Mouse (Mus musculus): ENCODE measurements at regions not wholly inside any gene's neighbourhood (a gene's known extent, or its start where the extent isn't known, plus 50 kb on each side); places are given as distances from the start of the nearest gene placed in this dataset.

DNA sequence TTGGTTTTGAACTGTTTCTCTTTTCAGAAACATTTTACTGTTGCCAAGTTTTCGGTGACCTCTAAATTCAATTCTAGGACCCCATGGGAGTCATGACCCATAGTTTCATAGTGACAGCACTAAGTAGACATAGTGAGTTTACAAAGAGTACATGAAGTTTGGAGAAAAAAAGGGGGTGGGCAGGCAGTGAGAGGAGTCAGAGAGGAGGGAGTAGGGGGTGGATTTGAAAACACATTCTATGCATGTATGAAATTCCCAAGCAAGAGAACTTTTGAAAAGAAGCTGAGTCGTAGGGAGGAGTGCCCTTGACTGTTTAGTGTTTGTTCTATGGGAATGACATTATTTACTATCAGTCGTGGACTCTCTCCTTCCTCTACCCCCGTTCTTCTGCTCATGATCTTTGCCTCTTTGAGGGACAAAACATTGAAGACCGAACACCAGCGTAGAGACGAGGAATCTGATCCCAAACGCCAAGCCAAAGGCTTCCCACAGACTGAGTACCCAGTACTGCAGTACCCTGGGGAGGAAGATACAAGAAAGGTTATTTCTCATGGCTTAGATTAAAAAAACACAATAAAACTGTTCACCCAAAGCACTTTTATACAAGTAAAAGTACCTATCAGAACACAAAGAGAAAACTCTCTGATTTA is 229.1 kb upstream of the Map3k1 start:
- WGBS: 76% methylated on average over 8 of the region's 8 CpGs
- no peaks in the 10 kb centered on the region for H3K36me3 ChIP-seq
- no peak overlapping the region for H3K9ac ChIP-seq
- H3K27ac ChIP-seq: no peak overlapping the region
- no peaks in the 10 kb centered on the region for H3K4me1 ChIP-seq
- no peak overlapping the region for H3K4me2 ChIP-seq (replicated peaks)
- no peak overlapping the region for H3K4me3 ChIP-seq
- H3K27me3 ChIP-seq: no peaks in the 10 kb centered on the region
- no peaks in the 10 kb centered on the region for H3K9me3 ChIP-seq
- ATAC-seq (ENCODE audit: insufficient number of reproducible peaks, insufficient read depth, low FRiP score, low TSS enrichment): no peak

DNA sequence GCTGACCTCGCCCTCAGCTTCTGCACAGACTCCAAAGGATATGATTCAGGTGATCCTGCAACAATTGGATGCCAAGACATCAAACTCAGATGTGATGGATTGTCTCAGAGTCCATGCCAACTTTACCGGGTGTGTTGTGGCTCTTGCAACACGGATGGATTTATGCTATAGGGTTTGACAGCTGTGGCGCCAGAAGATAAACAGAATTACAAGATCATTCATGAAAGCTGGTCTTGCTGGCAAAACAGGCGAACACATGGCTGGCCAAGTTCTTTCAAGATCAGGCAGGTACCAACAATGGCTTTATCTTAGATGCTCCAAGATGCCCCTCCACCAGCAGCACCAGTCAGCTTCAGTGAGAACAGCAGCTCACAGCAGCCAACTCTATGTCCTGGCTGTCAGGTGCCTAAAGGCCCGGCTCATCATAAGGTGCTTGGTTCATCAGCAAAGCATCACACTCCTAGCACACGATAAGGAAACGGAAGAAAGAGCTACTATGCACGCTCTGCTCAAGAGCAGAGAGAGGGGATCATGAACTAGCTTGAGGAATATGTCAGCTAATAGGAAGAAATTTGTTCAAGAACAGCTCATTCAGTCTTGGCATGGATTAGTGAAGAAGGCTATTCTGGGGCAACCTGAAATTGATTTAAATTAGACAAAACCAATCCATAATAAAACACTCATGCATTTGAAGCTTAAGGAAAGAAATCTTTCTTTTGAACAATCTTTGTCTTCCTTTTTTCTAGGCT is 229.9 kb upstream of the Map3k1 start:
- no peak overlapping the region for H3K4me2 ChIP-seq (replicated peaks)
- H3K27me3 ChIP-seq: no peaks in the 10 kb centered on the region
- no peak overlapping the region for H3K27ac ChIP-seq
- no peaks in the 10 kb centered on the region for H3K36me3 ChIP-seq
- no peak for ATAC-seq (ENCODE audit: insufficient number of reproducible peaks, insufficient read depth, low FRiP score, low TSS enrichment)
- H3K9ac ChIP-seq: no peak overlapping the region
- H3K4me3 ChIP-seq: no peak overlapping the region
- H3K9me3 ChIP-seq: no peaks in the 10 kb centered on the region
- H3K4me1 ChIP-seq: no peaks in the 10 kb centered on the region
- WGBS: 89% methylated on average over 9 of the region's 9 CpGs

DNA sequence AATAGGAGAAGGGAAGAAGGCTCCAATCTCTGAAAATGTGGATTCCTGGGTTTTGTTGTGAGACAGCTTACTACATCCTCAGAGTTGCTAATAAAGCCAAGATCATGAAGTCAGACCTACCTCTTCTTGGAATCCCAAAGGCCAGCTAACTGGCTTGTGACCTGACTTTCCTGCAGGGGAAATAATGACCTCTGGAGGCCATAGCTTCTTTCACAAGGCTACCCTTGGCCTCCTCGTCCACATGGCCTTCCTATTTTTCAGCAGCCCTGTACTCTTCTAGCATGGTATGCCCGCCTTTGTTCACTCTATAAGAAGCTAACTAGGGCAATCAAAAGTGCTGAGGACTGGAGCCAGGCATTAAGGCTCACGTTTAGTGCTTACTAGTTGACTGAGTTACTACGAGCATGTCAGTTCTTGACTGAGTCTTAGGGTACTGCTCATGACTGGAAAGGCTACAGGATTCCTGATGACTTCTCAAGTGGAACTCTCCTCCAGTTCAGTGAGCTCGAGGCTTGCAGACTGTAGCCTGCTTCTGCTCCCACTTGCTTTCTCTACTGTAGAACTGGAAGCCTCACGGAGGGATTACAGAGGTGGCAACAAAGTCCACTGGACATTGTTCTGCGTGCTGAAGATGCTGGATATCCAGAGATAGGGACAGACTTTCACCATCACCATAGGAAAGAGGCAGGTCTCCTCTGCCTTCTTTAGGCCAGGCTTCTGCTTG is 230.8 kb upstream of the Map3k1 start:
- 82% methylated on average over 7 of the region's 7 CpGs for WGBS
- no peaks in the 10 kb centered on the region for H3K4me1 ChIP-seq
- H3K9me3 ChIP-seq: no peaks in the 10 kb centered on the region
- no peak overlapping the region for H3K4me2 ChIP-seq (replicated peaks)
- no peak overlapping the region for H3K4me3 ChIP-seq
- ATAC-seq (ENCODE audit: insufficient number of reproducible peaks, insufficient read depth, low FRiP score, low TSS enrichment): no peak
- no peaks in the 10 kb centered on the region for H3K36me3 ChIP-seq
- H3K27me3 ChIP-seq: no peaks in the 10 kb centered on the region
- H3K27ac ChIP-seq: no peak overlapping the region
- H3K9ac ChIP-seq: no peak overlapping the region

DNA sequence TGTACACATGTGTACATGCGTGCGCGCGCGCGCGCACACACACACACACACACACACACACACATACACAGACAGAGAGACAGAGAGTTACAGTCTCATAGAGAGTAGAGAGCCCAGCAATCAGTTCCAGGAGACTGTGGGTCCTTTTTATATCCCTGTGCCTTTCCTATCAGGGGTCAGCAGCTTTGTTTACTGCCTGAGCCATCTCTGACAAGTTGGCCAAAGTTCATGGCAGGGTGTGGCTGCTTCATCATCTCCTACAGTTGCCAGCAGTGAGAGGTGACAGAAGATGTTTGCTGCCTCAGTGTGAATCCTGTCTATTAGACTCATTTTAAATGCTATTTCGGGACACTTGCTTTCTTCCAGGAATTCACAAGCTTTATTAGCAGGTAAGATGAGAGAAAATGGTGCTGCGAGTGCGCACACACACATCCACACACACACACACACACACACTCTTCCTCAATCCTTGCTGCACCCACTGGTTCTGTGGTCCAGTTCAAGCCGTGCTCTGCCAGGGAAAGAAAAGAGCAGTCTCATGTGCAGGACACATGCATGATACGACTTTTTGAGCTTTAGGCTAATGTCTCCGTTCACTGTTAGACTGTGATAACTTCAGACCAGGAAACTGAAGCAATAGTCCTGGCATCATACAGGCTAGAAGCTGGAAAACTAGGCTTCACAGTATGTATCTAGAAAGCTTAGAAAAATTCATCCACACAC is 234.9 kb upstream of the Map3k1 start:
- Histone ChIP-seq H3K9me3 (no peaks in the 10 kb centered on the region), H3K27me3 (no peaks in the 10 kb centered on the region), H3K4me2 (replicated peaks) (no peak overlapping the region), H3K36me3 (no peaks in the 10 kb centered on the region), H3K9ac (no peak overlapping the region), H3K27ac (no peak overlapping the region), H3K4me1 (no peaks in the 10 kb centered on the region), H3K4me3 (no peak overlapping the region)
- no peak for ATAC-seq (ENCODE audit: insufficient number of reproducible peaks, insufficient read depth, low FRiP score, low TSS enrichment)
- 96% methylated on average over 13 of the region's 13 CpGs for WGBS

DNA sequence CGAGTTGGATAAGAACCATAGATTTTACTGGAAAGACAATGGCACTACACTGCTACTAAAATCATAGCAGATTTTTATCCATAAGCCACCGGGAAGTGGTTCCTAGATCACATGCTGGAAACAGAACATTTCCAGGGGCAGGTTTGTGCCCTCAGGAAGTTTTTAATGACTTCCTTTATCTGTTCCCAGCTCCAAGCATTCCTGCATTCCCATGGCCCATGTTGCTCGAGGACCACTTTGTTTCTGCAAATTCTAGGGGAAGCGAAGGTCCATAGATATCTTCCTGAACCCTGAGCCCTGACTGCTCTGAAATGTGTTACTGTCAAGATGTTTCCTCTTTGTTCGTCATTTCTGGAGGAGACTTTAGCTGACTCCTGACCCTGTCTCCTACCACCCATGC is 235.6 kb upstream of the Map3k1 start:
- H3K4me2 ChIP-seq (replicated peaks): no peak overlapping the region
- 63% methylated on average over 5 of the region's 5 CpGs for WGBS

DNA sequence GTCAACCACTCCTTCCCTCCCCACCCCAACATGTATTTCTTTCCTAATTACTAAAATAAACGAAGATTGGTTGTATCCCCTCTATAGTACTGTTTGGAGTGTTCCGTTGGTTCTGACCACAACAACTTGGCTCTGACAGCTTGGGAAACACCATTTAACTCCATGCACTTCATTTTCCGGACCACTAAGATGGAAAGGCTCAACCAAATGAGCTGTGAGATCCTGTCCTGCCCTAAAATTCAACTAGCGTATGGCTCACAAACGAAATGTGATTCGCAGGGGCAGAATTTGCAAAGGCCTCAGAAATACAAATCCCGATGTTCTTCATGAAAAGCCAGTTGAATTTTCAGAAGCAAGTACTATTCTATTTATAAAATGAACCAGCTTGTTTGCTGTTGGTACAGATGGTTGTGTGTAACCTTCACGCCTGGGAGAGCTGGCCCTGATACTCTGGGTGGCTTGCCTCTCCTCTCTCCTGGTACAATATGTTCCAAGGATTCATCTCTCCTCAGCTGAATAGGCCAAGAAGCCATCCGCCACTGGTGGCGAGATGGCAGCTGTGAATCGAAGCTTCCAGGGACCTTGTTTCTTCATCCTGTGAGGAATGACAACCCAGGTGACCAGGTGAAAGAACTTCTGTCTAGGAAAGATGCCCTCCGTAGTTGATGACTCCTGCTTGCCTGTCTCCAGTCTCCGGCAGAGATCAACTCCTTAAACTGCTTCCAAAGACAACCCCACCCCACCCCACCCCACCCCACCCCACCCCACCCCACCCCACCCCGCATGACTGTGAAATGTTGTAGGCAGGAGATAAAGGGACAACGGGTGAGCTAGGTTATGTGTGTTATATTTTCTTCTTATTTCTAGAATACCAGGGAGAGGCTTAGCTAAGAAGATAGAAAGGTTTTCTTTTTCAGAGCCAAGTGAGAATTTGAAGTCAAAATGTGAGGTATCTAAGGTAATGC is 237.7 kb upstream of the Map3k1 start:
- no peak overlapping the region for H3K27ac ChIP-seq
- H3K9ac ChIP-seq: no peak overlapping the region
- H3K9me3 ChIP-seq: no peaks in the 10 kb centered on the region
- ATAC-seq (ENCODE audit: insufficient number of reproducible peaks, insufficient read depth, low FRiP score, low TSS enrichment): no peak
- H3K27me3 ChIP-seq: no peaks in the 10 kb centered on the region
- H3K4me3 ChIP-seq: no peak overlapping the region
- H3K4me2 ChIP-seq (replicated peaks): no peak overlapping the region
- H3K4me1 ChIP-seq: no peaks in the 10 kb centered on the region
- H3K36me3 ChIP-seq: no peaks in the 10 kb centered on the region
- WGBS: 89% methylated on average over 15 of the region's 15 CpGs

More for the DNA sequence above, 235.6 kb upstream of the Map3k1 start:
- no peak for ATAC-seq (ENCODE audit: insufficient number of reproducible peaks, insufficient read depth, low FRiP score, low TSS enrichment)
- no peaks in the 10 kb centered on the region for H3K36me3 ChIP-seq
- H3K9me3 ChIP-seq: no peaks in the 10 kb centered on the region
- H3K9ac ChIP-seq: no peak overlapping the region
- no peaks in the 10 kb centered on the region for H3K27me3 ChIP-seq
- H3K27ac ChIP-seq: no peak overlapping the region
- H3K4me1 ChIP-seq: no peaks in the 10 kb centered on the region
- H3K4me3 ChIP-seq: no peak overlapping the region

DNA sequence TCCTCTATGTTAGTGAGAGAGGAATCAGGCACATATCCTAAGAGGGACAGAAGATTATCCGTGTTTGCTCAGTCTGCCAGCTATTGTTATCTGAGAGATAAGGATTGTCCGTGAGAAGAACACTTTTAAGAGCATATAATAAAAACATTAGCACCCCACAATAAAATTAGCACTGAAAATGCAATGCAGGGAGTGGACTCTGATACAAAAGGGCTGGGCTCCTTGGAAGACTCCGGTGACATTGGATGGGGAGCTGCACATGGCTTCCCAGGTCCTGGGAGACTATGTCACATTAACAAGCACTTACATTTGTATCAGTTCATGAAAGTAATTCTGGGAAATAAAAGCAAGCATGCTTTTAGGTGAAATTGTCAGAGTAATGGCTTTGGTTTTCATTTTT is 238.6 kb upstream of the Map3k1 start:
- Histone ChIP-seq H3K9me3 (no peaks in the 10 kb centered on the region), H3K27me3 (no peaks in the 10 kb centered on the region), H3K36me3 (no peaks in the 10 kb centered on the region), H3K4me3 (no peak overlapping the region), H3K27ac (no peak overlapping the region), H3K9ac (no peak overlapping the region), H3K4me1 (no peaks in the 10 kb centered on the region), H3K4me2 (replicated peaks) (no peak overlapping the region)
- ATAC-seq (ENCODE audit: insufficient number of reproducible peaks, insufficient read depth, low FRiP score, low TSS enrichment): no peak
- 76% methylated on average over 3 of the region's 3 CpGs for WGBS

GRCm38 (mm10) chr13:112047874-112048273 is 239.1 kb upstream of the Map3k1 start:
- Histone ChIP-seq H3K9ac (no peak overlapping the region), H3K4me2 (replicated peaks) (no peak overlapping the region), H3K9me3 (no peaks in the 10 kb centered on the region), H3K36me3 (no peaks in the 10 kb centered on the region), H3K27me3 (no peaks in the 10 kb centered on the region), H3K27ac (no peak overlapping the region), H3K4me1 (no peaks in the 10 kb centered on the region), H3K4me3 (no peak overlapping the region)
- 74% methylated on average over 13 of the region's 13 CpGs for WGBS
- no peak for ATAC-seq (ENCODE audit: insufficient number of reproducible peaks, insufficient read depth, low FRiP score, low TSS enrichment)

- Histone ChIP-seq H3K4me3 (no peak overlapping the region), H3K4me2 (replicated peaks) (no peak overlapping the region)
- WGBS: 78% methylated on average over 6 of the region's 6 CpGs
These were observed 239.5 kb upstream of the Map3k1 start for GRCm38 (mm10) chr13:112048327-112048726.

GRCm38 (mm10) chr13:112050892-112051291 is 237.4 kb upstream of the Ankrd55 start:
- Histone ChIP-seq H3K4me3 (no peak overlapping the region), H3K4me1 (no peaks in the 10 kb centered on the region), H3K36me3 (no peaks in the 10 kb centered on the region), H3K4me2 (replicated peaks) (no peak overlapping the region), H3K9me3 (no peaks in the 10 kb centered on the region), H3K27ac (no peak overlapping the region), H3K9ac (no peak overlapping the region), H3K27me3 (no peaks in the 10 kb centered on the region)
- no peak for ATAC-seq (ENCODE audit: insufficient number of reproducible peaks, insufficient read depth, low FRiP score, low TSS enrichment)
- WGBS: 94% methylated on average over 11 of the region's 11 CpGs

More at GRCm38 (mm10) chr13:112048327-112048726, 239.5 kb upstream of the Map3k1 start:
- Histone ChIP-seq H3K4me1 (no peaks in the 10 kb centered on the region), H3K27me3 (no peaks in the 10 kb centered on the region), H3K36me3 (no peaks in the 10 kb centered on the region), H3K9me3 (no peaks in the 10 kb centered on the region), H3K9ac (no peak overlapping the region), H3K27ac (no peak overlapping the region)
- ATAC-seq (ENCODE audit: insufficient number of reproducible peaks, insufficient read depth, low FRiP score, low TSS enrichment): no peak

- Histone ChIP-seq H3K27ac (no peak overlapping the region), H3K9me3 (no peaks in the 10 kb centered on the region), H3K36me3 (no peaks in the 10 kb centered on the region), H3K4me3 (no peak overlapping the region), H3K4me1 (no peaks in the 10 kb centered on the region), H3K9ac (no peak overlapping the region), H3K4me2 (replicated peaks) (no peak overlapping the region), H3K27me3 (no peaks in the 10 kb centered on the region)
- 90% methylated on average over 3 of the region's 3 CpGs for WGBS
- ATAC-seq (ENCODE audit: insufficient number of reproducible peaks, insufficient read depth, low FRiP score, low TSS enrichment): no peak
These were observed 236.2 kb upstream of the Ankrd55 start for GRCm38 (mm10) chr13:112052011-112052410.

Data from embryonic facial prominence, embryonic 12.5 days (tissue).